Mouse (Mus musculus) MEL (cell line): ENCODE measurements around the gene Scn8a.

Experiments used
- CTCF ChIP-seq, 3 experiments: IDR thresholded peaks in 2 of 3; conservative IDR thresholded peaks in 1 of 3; 2 replicates each; pipeline ENCODE4 v1.5.1; 2011 to 2012; ENCODE audit warnings: low read length in 3 of 3, low read depth in 2 of 3, mild to moderate bottlenecking in 2 of 3, improper control_type of control experiment in 1 of 3, inconsistent platforms in 1 of 3, mixed read lengths in 1 of 3, moderate library complexity in 1 of 3; ENCODE audit not compliant: control insufficient read depth in 1 of 3, insufficient read depth in 1 of 3, poor library complexity in 1 of 3, severe bottlenecking in 1 of 3
- MAFK ChIP-seq: IDR thresholded peaks from 2 replicates; pipeline ENCODE4 v1.6.1; 2011; ENCODE audit warnings: low read depth, mild to moderate bottlenecking, low read length, improper control_type of control experiment, borderline replicate concordance
- MEF2A ChIP-seq: IDR thresholded peaks from 2 replicates; pipeline ENCODE4 v1.6.1; 2014; ENCODE audit warnings: low read depth, mild to moderate bottlenecking, inconsistent platforms, low read length, improper control_type of control experiment; ENCODE audit not compliant: poor library complexity, insufficient replicate concordance, severe bottlenecking; ENCODE audit errors: extremely low read depth
- POLR2A ChIP-seq, 2 experiments: IDR thresholded peaks; 2 replicates each; pipeline ENCODE4 v1.6.1; 2011 to 2012; ENCODE audit warnings: low read length in 2 of 2, mild to moderate bottlenecking in 2 of 2, control low read depth in 1 of 2, improper control_type of control experiment in 1 of 2, low read depth in 1 of 2, moderate library complexity in 1 of 2; ENCODE audit not compliant: control insufficient read depth in 1 of 2, insufficient read depth in 1 of 2, poor library complexity in 1 of 2
- USF1 ChIP-seq: IDR thresholded peaks from 2 replicates; pipeline ENCODE4 v1.6.1; 2014; ENCODE audit warnings: low read depth, mild to moderate bottlenecking, inconsistent platforms, low read length, improper control_type of control experiment, moderate library complexity
- ZC3H11A ChIP-seq: IDR thresholded peaks from 2 replicates; pipeline ENCODE4 v1.6.1; 2012; ENCODE audit warnings: low read depth, mild to moderate bottlenecking, inconsistent platforms, low read length, improper control_type of control experiment
- ZNF384 ChIP-seq: IDR thresholded peaks from 2 replicates; pipeline ENCODE4 v1.6.1; 2012; ENCODE audit warnings: low read depth, mild to moderate bottlenecking, inconsistent platforms, low read length, improper control_type of control experiment

DNA sequence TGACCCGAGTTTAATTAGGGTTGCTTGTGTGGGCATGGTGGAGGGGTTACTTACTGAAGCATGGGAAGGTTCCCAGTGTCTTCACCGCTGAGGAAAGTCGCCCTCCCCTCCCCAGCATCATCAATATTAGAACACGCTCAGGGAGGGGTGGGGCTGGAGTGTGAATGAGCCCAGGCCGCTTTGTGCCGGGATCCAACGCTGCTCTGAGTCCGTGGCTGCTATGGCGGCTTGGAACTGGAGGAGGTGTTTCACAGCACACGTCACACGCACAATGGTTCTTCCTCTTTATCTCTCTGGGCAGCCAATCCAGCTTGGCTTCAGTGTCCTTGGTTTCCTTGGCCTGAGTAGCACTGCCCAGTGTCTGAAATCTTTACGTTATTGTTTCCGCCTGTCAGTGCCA is 22.3 kb downstream of the Scn8a start:
- no peak for TF ChIP-seq CTCF (IDR thresholded peaks at IDR 0.05 in 2 of 3, conservative IDR thresholded peaks at IDR 0.05 in 1 of 3; ENCODE audit: control insufficient read depth in 1 of 3, insufficient read depth in 1 of 3, low read depth in 2 of 3, low read length in 3 of 3, poor library complexity in 1 of 3, severe bottlenecking in 1 of 3)
- TF ChIP-seq ZC3H11A = no peak
- TF ChIP-seq MAFK = no peak
- no peak for TF ChIP-seq MEF2A
- no peak for TF ChIP-seq USF1
- TF ChIP-seq POLR2A (IDR thresholded peaks at IDR 0.05; ENCODE audit: control insufficient read depth in 1 of 2, insufficient read depth in 1 of 2, low read depth in 1 of 2, low read length in 2 of 2, poor library complexity in 1 of 2) = no peak
- TF ChIP-seq ZNF384 = no peak
